Mouse (Mus musculus): ENCODE measurements around the gene Abhd12. TPM values are rescaled to one million over a fixed set of nuclear protein-coding genes. Genes with fewer than 3 reads are reported as not detected.
"Not testable (repeated sequence)": the region's sequence is repeated elsewhere in the genome, so short reads cannot be mapped to it uniquely, and the experiment has no call there.

Gene Abhd12
- total RNA-seq, 2 experiments from 2014 or later = 301 to 309 TPM

DNA sequence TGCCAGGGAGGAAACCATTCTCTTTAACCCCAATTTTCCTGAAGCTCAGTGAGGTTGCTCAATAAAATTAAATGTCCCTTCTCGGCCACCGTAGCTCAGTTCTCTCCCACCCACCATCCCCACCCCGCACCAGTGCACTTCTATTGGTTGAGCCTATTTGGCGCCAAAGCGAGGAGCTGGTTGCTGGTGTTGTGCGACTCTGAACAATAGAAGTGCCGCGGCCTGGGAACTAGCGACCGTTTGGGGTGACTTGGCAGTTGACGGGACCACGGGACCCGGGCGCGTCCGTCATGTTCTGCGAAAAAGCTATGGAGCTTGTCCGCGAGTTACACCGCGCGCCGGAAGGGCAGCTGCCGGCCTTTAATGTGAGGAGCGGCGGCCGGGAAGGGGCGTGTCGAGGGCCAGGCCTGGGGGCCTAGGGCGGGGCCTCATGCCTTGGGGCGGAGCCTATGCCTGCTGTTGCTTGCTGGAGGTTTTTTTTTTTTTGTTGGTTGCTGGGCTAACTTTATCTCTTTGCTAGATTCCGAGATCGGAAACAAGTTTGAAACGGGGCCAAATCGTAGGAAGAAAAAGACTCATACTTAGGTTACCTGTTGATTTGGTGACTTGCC, 5.0 kb upstream of the Abhd12 start:
- DNase-seq = peak; percentile 80 to 82

- not testable (repeated sequence) for DNase-seq
Observed at GRCm38 (mm10) chr2:150908881-150909280, 4.3 kb upstream of the Abhd12 start.

- no peak for DNase-seq
Observed at GRCm38 (mm10) chr2:150904936-150905450, 452 bp upstream of the Abhd12 start, which contains the start of gene Gins1. Gins1 (plus strand) TSS chr2:150905400.

- no peak for DNase-seq
Observed at GRCm38 (mm10) chr2:150902347-150902746, 2.2 kb downstream of the Abhd12 start.

DNA sequence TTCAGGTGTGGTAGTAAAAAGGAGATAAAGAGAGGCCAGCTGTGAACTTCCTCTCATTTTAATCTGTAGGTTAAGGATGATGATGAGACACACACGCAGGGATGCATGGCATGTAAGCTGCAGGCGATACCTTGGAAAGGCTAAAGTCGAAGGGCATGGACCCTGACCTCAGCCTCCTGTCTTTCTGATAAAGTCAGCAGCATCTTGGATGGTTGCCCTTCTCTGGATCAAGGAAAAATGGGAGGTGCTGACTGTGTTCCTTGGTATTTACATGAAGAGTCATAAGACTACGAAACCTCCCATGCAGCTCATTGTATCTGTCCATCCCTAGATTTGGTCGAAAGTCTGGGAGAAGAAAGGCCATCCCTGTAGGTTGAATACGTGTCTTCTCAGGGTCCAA, 4.2 kb downstream of the Abhd12 start:
- DNase-seq = no peak

DNA sequence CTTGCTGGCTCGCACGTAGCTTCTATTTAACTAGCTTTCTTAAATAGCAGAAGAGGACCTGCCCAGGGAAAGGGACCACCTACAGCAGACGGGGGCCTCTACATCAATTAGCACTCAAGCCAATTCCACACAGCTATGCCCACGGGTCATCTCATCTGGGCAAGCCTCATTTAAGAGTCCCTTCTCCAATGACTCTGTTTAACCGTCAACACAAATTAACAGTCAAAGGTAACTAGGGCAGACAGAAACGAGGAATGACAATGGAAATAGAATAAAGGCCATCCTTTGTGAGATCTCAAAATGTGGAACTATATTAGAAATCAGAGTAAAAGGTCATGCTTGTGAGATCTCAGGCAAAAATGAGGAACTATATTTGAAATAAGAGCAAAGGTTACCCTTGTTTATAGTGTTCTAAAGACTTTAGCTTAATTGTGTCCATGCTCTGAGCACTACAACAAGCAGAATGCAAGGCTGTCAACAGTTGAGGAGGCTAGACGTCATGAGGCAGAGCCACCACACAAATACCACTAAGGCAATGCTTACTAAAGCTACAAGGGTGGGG, 8.8 kb downstream of the Abhd12 start:
- no peak for DNase-seq

DNA sequence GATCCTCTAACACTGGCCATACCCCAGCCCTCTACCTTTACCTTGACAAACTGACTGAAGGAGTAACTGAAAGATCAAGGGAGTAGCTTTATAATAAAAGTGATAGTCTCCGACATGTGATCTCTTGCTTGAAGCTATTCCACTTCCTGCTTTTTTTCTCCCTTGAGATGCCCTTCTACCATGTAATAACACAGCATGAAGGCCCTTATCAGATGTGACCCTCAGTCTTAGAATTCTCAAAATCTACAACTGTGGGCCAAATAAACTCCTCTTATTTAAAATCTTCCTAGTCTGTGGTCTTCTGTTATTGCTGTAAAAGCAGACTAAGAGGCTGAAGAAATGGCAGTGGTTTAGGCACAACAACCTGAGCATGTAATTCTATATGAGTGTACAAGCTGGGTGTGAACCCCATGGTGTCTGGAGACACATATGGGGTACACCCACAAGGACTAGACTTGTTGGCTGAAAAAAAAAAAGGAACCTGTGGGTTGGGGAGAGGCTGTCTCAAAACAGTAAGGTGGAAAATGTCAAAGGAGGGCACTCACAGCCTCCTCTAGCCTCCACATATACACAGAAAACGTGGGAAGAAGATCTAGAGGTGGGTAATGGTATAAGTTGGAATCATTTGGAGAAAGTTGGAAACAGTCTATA, 9.8 kb downstream of the Abhd12 start:
- no peak for DNase-seq

DNA sequence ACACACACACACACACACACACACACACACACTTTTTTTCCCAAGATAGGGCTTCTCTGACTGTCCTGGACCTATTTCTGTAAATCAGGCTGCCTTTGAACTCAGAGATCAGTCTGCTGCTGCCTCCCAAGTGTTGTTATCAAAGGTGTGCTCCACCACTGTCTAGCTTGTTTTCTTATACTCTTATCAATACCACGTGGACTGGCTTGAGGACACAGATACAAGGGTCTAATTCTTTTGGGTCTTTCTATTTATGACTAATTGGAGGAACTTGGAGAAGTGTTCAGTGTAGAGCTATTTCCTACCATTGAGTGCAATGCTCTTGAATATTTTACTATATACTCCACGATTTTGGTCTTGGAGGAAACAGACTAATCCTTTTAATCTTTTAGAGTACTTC, 17.2 kb downstream of the Abhd12 start:
- no peak for DNase-seq

GRCm38 (mm10) chr2:150886315-150886714, 18.2 kb downstream of the Abhd12 start:
- DNase-seq = no peak

DNA sequence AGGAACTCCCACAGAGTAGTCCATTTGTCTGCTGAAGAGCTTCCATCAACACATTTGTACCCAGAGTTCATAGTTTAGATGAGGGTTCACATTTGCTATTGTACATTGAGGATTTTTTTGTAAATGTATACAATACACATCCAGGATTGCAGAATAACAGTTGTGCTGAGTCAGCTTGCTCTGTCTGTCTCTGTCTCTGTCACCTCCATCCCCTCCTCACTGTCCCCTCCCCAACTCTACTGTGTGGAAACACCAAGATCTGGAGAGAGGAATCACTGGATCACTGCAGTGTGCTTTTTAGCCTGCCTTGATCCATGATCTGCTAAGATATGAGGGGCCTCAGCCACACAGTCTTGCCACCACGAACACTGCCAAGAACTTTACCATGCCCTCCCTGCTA, 18.7 kb downstream of the Abhd12 start:
- no peak for DNase-seq

DNA sequence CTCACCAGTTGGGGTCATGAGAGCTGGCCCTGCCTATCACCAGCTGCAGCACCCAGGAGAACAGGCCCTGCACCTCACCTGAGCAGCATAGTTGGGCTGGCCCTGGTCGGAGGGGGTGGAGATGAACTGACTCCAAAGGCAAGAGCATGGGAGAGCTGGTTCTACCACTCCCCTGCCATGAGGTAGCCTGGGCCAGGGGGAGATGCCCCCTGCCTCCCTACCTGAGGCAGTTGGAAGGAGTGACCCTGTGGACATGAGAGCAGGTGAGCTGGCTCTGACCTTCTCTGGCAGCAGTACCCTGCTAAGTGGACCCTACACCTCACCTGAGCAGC, 19.8 kb downstream of the Abhd12 start:
- no peak for DNase-seq

DNA sequence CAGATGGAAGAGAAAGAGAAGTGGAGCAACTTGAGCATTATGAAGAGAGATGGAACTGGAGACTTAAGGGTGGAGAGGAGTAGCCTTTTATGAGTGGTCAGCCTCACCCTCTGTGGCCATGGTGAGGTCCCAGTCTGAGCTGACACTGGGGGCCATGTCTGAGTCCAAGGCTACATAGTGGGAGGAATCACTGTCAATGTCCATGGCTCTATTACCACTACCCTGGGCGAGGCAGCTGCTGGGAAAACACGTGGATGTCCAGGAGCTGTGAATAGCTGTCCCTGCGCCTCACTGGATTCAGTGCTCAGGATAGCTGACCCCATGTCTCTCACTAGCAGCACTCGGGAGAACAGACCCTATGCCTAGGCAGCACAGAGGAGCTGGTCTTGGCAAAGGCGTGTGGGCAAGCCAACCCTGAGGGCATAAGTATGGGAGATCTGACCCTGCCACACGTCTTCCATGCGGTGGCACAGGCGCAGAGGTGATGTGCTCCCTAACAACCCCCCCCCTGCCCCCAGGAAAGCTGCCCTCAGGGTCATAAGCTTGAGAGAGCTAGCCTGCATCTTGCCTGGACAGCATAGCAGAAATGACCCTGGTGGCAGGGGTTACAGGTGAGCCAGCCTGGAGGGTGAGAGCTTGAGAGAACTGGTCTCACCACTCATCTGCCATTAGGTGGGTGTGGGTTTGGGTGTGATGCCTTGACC, 20.3 kb downstream of the Abhd12 start:
- no peak for DNase-seq

DNA sequence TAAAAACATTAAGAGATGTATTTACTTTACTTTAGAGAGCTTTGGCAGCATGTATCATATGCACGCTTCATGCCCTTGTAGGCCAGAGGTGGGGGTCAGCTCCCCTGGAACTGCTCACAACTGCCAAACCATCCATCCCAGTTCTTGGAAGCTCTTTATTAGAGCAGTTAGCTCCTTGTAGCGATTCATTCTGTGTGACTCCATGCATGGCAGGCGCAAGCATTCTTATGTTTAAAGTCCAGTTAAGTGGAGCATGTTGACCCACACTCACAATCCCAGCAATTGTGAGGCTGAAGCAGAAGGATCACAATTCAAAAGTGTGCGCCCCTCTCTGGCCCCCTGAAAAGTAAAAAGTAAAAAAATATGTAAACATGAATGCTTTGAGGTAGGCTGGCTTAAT, 27.0 kb downstream of the Abhd12 start:
- DNase-seq = no peak

DNA sequence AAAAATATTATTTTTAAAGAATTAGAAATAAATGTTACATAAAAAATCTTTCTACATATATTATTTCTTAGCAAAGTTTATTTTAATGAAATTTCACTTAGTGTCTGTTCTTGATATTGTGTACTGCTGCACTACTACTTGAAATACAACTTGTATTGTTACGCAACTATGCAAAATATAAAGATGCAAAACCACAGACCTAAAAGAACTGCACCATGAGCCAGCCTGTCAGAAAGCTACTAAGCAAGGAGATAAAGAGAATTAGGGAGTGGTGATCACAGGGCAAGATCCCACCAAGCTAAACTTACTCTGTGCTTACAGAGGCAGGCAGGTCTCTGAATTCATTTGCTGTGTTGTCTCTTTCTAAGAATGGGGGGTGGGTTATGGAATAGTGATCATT, 29.3 kb downstream of the Abhd12 start:
- no peak for DNase-seq

DNA sequence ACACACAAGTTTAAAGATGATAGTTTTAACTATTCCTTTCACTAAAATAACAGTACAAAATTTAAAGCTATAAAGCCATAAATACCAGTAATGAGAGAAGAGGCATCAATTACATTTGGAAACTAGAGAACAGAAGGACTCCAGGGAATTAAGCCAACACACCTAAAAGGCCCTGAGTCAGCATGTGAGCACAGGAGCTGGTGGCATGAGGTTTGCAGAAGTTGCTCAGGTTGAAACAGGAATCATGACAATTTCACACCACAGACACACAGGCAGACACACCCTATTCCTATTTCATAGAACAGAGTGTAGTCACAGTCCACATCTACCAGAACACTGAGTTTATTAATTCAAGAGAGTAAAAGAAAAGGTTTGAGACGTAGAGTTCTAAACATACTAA, 30.0 kb downstream of the Abhd12 start:
- no peak for DNase-seq

DNA sequence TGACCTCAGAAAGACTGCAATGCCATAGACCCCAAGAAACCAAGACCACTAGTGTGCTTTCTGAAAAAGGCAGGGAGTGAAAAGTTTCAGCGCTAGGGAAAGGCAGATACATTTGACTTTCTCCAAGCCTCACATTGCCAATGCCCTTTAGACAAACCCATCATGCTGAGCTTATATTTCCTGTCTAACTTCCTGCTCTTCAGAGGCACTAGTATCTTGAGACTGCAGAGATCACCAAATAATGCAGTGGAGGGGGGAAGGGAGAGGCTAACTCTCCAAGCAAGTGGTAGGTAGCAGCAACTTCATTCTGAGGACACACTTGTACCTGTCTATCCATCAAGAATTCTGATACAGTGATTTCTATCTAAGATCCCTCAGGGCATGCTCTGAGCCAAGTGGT, 35.1 kb downstream of the Abhd12 start:
- DNase-seq = no peak

DNA sequence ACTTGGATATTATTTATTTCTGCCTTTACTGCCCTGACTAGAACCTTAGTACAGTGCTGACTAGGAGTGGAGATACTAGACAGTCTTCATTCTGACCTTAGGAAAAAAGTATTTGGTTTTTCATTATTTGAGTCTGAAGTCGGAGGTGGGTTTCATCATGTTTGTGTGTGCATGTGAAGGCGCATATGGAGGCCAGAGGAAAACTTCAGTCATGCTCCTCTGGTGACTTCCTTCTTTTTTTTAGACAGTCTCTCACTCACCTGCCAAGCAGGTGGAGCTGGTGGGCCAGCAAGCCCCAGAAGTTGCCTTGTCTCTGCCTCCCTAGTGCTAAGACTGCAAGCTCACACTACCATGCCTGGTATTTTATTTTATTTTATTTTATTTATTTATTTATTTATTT, 37.5 kb downstream of the Abhd12 start:
- no peak for DNase-seq

GRCm38 (mm10) chr2:150861128-150861527, 43.4 kb downstream of the Abhd12 start:
- no peak for DNase-seq

GRCm38 (mm10) chr2:150859709-150860470, 44.7 kb downstream of the Abhd12 start:
- DNase-seq = no peak

GRCm38 (mm10) chr2:150858724-150859487, 45.6 kb downstream of the Abhd12 start:
- no peak for DNase-seq

DNA sequence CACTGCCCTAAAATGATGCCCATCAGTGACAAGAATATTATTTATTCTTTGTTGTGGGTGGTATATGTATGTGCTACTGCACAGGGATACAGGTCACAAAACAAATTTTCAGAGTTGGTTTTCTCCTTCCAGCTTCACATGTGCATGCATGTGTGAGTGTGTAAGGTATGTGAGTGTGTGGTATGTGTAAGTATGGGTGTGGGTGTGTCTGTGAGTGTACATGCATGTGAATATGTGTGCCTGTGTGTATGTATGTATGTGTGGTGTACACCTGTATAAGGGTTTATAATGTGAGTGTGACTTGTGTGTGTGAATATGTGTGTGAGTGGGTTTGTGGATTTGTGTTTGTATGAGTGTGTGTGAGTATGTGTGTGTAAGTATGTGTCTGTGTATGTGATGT, 49.4 kb downstream of the Abhd12 start:
- DNase-seq = no peak

DNA sequence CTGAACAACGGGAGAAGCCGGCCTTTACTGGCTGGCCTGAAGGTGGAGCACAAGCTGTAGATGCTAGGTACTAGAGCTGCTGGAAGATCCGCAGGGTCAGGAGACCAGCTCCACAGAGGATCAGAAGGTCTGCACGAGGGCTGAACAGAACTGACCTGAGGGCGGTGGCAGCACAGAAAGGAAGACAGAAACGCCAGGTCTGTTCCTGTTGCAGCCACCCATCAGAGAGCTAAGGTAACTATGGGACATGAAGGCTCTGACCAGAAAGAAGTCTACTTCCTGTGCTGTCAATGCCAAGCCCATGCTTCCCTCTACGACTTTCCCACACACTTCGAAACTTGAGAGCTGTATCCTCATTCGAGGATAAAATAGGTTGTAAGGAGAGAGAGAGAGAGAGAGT, 53.3 kb downstream of the Abhd12 start:
- no peak for DNase-seq

All from layer of hippocampus, postnatal 36 days (tissue).